Mouse (Mus musculus): ENCODE results near the gene Rcl1. TPM values are rescaled to one million over a fixed set of nuclear protein-coding genes. Genes with fewer than 3 reads are reported as not detected.

The Rcl1 gene
- polyA plus RNA-seq, 1 experiment from 2014 or later, result 26.0 TPM

DNA sequence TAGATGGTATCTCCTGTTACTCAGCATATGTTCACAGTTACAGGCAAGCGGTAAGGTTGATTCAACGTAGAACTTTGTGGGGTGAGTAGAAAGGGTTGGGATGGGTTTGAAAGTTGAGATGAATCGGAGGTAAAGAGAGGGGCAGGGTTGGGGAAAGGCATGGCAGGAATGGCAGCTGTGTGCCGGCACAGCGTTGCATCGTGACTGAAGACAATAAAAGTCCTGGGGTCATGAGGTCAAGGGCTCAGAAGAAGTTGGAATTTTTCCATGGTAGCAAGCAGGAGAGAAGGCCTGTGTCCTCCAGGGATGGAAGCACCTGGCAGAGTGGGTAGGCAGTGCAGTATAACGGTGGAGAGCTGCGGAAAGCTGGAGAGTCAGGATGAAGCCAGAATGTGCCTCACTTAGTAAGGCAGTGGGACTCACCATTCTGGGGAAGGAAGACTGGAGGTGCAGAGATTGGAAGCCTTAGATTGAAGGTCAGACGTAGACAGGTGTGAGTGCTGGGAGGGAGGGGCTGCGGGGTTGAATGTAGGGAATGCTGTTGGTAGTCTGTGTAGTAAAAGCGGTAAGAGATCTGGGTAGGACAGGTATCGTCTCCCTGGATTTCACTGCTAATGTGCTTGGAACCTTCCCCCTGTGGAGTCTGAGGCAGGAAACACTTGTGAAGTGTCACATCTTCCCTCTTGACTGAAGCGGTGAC lies 23.9 kb downstream of the Rcl1 start:
- DNase-seq (ENCODE audit: low spot score) (no peak), ATAC-seq (ENCODE audit: low FRiP score, low TSS enrichment) (no peak)
- H3K9ac ChIP-seq (ENCODE audit: low read length), result no peak overlapping the region

DNA sequence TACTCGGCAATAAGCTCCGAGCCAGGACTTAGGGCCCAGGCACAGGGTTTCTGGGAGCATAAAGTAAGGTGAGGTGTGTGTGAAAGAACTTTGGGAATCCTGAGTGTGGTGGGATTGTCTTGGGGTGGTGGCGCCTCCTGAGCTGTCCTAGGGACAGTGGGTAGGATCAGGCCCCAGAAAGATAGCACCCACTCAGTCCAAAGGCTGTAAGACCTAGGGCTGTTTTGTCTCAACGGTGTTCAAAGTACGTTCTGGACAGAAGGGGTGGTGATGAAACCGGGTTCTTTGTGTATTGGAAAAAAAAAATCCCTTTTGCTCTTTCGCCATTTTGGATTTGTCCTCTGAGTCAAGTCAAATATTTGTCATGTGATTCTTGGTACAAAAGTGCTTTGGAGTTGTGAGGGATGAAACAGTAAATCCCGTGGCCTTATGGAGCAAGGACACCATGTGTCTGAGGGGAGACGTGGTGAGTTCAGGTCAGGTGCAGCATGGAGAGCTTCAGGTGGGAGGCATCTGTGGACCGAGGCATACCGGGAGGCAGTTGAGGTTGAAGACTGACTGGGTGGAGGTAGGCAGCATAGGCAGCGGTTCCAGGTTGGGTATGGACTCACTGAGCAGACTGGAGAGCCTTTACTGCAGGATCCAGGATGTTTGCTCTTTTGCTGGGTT lies 25.3 kb downstream of the Rcl1 start:
- WGBS, result 86% methylated on average over 12 of the region's 12 CpGs
- H3K27me3 ChIP-seq (ENCODE audit: control insufficient read depth, insufficient read depth, low read length), result no peaks in the 10 kb centered on the region

More for the DNA sequence above, 23.9 kb downstream of the Rcl1 start:
- Histone ChIP-seq H3K4me3 (ENCODE audit: low read depth, low read length) (no peak overlapping the region), H3K4me2 (replicated peaks; ENCODE audit: low read depth) (no peak overlapping the region), H3K27ac (replicated peaks) (no peak overlapping the region), H3K36me3 (ENCODE audit: control insufficient read depth, insufficient read depth, low read length) (no peaks in the 10 kb centered on the region; the same call in 1 of the 2 replicates), H3K27me3 (ENCODE audit: control insufficient read depth, insufficient read depth, low read length) (no peaks in the 10 kb centered on the region), H3K9me3 (ENCODE audit: control insufficient read depth, low read length) (no peaks in the 10 kb centered on the region), H3K4me1 (replicated peaks; ENCODE audit: control insufficient read depth, insufficient read depth) (no peaks in the 10 kb centered on the region)
- WGBS, result 85% methylated on average over 13 of the region's 13 CpGs
- TF ChIP-seq CTCF (IDR thresholded peaks at IDR 0.05; ENCODE audit: low read depth) (no peak), EP300 (optimal IDR thresholded peaks at IDR 0.05) (no peak)

DNA sequence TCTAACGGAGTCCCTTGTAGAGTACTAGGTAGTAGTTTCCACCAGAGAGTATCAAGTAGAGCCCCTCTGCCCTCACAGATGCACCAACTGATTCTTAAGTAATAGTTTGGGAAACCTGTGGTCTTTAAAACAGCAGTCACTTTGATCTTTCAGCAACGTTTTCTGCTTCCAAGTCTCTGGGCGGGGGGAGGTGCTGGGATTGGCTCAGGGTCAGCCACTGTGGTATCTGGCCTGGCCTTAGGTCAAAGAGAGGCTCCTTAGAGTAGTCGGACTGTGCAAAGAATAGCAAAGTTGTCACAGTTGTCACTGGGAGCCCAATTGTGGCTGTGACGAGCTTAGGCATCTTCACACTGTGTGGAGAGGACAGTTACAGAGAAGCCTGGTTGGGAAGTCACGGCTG lies 26.2 kb downstream of the Rcl1 start:
- DNase-seq (ENCODE audit: low spot score) (no peak), ATAC-seq (ENCODE audit: low FRiP score, low TSS enrichment) (no peak)
- H3K27ac ChIP-seq (replicated peaks), result no peak overlapping the region
- H3K4me2 ChIP-seq (replicated peaks; ENCODE audit: low read depth), result no peak overlapping the region
- H3K36me3 ChIP-seq (ENCODE audit: control insufficient read depth, insufficient read depth, low read length), result peaks cover 4% of the 10 kb centered on the region; the same call in 1 of the 2 replicates
- H3K9ac ChIP-seq (ENCODE audit: low read length), result no peak overlapping the region
- H3K4me1 ChIP-seq (replicated peaks; ENCODE audit: control insufficient read depth, insufficient read depth), result no peaks in the 10 kb centered on the region
- no peaks in the 10 kb centered on the region for H3K9me3 ChIP-seq (ENCODE audit: control insufficient read depth, low read length)
- 71% methylated on average over 6 of the region's 6 CpGs for WGBS
- no peak overlapping the region for H3K4me3 ChIP-seq (ENCODE audit: low read depth, low read length)
- no peak for TF ChIP-seq EP300 (optimal IDR thresholded peaks at IDR 0.05)
- no peak for TF ChIP-seq CTCF (IDR thresholded peaks at IDR 0.05; ENCODE audit: low read depth)
- no peaks in the 10 kb centered on the region for H3K27me3 ChIP-seq (ENCODE audit: control insufficient read depth, insufficient read depth, low read length)

More for the DNA sequence above, 25.3 kb downstream of the Rcl1 start:
- H3K4me1 ChIP-seq (replicated peaks; ENCODE audit: control insufficient read depth, insufficient read depth), result no peaks in the 10 kb centered on the region
- no peak overlapping the region for H3K4me2 ChIP-seq (replicated peaks; ENCODE audit: low read depth)
- H3K4me3 ChIP-seq (ENCODE audit: low read depth, low read length), result no peak overlapping the region
- H3K36me3 ChIP-seq (ENCODE audit: control insufficient read depth, insufficient read depth, low read length), result no peaks in the 10 kb centered on the region; the same call in none of the 2 replicates
- TF ChIP-seq EP300 (optimal IDR thresholded peaks at IDR 0.05), result no peak
- TF ChIP-seq CTCF (IDR thresholded peaks at IDR 0.05; ENCODE audit: low read depth), result no peak
- no peak overlapping the region for H3K9ac ChIP-seq (ENCODE audit: low read length)
- ATAC-seq (ENCODE audit: low FRiP score, low TSS enrichment) (no peak), DNase-seq (ENCODE audit: low spot score) (no peak)
- H3K27ac ChIP-seq (replicated peaks), result no peak overlapping the region
- no peaks in the 10 kb centered on the region for H3K9me3 ChIP-seq (ENCODE audit: control insufficient read depth, low read length)

DNA sequence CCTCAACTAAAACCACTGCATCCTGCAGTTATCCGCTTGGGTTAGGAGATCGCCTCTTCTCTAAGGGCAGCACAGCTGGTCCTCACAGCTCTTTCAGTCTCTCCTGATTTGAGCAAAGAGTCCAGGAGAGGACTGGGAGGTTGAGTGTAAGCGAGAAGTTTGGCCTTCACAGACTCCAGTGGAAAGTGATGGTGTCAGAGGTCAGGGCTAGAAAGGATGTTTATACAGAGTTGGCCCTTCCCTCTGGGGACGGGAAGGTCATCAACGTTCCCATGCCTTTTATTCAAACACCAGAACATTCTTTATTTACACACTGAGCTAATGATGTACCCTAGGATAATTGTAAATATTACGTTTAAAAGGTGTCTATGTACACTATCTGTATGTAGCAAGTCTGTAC lies 27.0 kb downstream of the Rcl1 start:
- no peak overlapping the region for H3K4me3 ChIP-seq (ENCODE audit: low read depth, low read length)
- no peaks in the 10 kb centered on the region for H3K4me1 ChIP-seq (replicated peaks; ENCODE audit: control insufficient read depth, insufficient read depth)
- no peaks in the 10 kb centered on the region for H3K9me3 ChIP-seq (ENCODE audit: control insufficient read depth, low read length)
- WGBS, result 42% methylated on average over 6 of the region's 6 CpGs
- ATAC-seq (ENCODE audit: low FRiP score, low TSS enrichment) (no peak), DNase-seq (ENCODE audit: low spot score) (no peak)
- peaks cover 4% of the 10 kb centered on the region; the same call in 1 of the 2 replicates for H3K36me3 ChIP-seq (ENCODE audit: control insufficient read depth, insufficient read depth, low read length)
- TF ChIP-seq CTCF (IDR thresholded peaks at IDR 0.05; ENCODE audit: low read depth) (no peak), EP300 (optimal IDR thresholded peaks at IDR 0.05) (no peak)
- H3K27ac ChIP-seq (replicated peaks), result peak overlapping the region; percentile 13; the same call in 1 of the 2 replicates
- H3K4me2 ChIP-seq (replicated peaks; ENCODE audit: low read depth), result no peak overlapping the region
- no peaks in the 10 kb centered on the region for H3K27me3 ChIP-seq (ENCODE audit: control insufficient read depth, insufficient read depth, low read length)
- no peak overlapping the region for H3K9ac ChIP-seq (ENCODE audit: low read length)

DNA sequence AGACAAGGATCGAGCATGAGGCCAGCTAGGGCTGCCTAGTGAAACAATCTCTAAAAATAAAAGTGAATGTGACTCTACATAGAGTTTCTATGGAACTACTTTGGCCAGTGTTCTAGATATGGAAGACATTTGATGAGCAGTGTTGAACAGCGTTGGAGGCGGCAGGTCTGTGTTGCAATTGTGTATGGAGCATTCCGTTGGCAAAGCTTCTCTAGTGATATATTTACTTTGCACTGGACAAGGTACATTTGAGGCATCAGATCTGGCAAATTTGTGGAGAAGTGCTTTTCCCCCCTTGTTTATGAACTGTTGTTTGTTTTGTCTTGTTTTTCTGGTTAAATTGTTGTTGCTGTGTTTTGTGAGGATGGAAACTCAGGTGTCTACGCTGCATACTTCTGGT lies 28.4 kb downstream of the Rcl1 start:
- Histone ChIP-seq H3K9me3 (ENCODE audit: control insufficient read depth, low read length) (no peaks in the 10 kb centered on the region), H3K36me3 (ENCODE audit: control insufficient read depth, insufficient read depth, low read length) (peaks cover 4% of the 10 kb centered on the region; the same call in 1 of the 2 replicates), H3K4me2 (replicated peaks; ENCODE audit: low read depth) (no peak overlapping the region), H3K9ac (ENCODE audit: low read length) (no peak overlapping the region), H3K4me3 (ENCODE audit: low read depth, low read length) (no peak overlapping the region), H3K27me3 (ENCODE audit: control insufficient read depth, insufficient read depth, low read length) (no peaks in the 10 kb centered on the region), H3K27ac (replicated peaks) (no peak overlapping the region), H3K4me1 (replicated peaks; ENCODE audit: control insufficient read depth, insufficient read depth) (no peaks in the 10 kb centered on the region)
- DNase-seq (ENCODE audit: low spot score), result no peak
- no peak for ATAC-seq (ENCODE audit: low FRiP score, low TSS enrichment)
- 95% methylated on average over 5 of the region's 5 CpGs for WGBS
- no peak for TF ChIP-seq EP300 (optimal IDR thresholded peaks at IDR 0.05)
- no peak for TF ChIP-seq CTCF (IDR thresholded peaks at IDR 0.05; ENCODE audit: low read depth)

DNA sequence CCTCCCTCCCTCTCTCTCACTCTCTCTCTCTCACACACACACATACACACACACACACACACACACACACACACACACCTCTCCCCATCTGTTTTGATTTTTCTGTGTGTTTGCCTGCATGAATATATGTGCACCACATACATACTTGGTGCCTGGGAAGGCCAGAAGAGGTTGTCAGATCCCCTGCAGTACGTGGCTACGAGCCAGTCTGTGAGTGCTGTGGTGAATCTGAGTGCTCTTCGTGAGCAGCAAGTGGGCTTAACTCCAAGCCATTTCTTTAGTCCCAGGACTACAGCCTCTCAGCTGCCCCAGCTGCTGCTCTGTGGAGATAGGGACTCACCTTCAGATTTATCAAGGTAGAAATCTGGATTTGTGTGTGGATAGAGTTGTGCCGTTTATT lies 30.0 kb downstream of the Rcl1 start:
- Histone ChIP-seq H3K27me3 (ENCODE audit: control insufficient read depth, insufficient read depth, low read length) (no peaks in the 10 kb centered on the region), H3K9me3 (ENCODE audit: control insufficient read depth, low read length) (no peaks in the 10 kb centered on the region), H3K4me2 (replicated peaks; ENCODE audit: low read depth) (no peak overlapping the region), H3K4me3 (ENCODE audit: low read depth, low read length) (no peak overlapping the region), H3K36me3 (ENCODE audit: control insufficient read depth, insufficient read depth, low read length) (peaks cover 4% of the 10 kb centered on the region; the same call in 1 of the 2 replicates), H3K27ac (replicated peaks) (no peak overlapping the region), H3K4me1 (replicated peaks; ENCODE audit: control insufficient read depth, insufficient read depth) (no peaks in the 10 kb centered on the region), H3K9ac (ENCODE audit: low read length) (no peak overlapping the region)
- TF ChIP-seq CTCF (IDR thresholded peaks at IDR 0.05; ENCODE audit: low read depth) (no peak), EP300 (optimal IDR thresholded peaks at IDR 0.05) (no peak)
- WGBS, result 74% methylated on average over 4 of the region's 4 CpGs
- DNase-seq (ENCODE audit: low spot score) (no peak), ATAC-seq (ENCODE audit: low FRiP score, low TSS enrichment) (no peak)
